Mouse (Mus musculus): Measurements from ENCODE around the gene Itga2. TPM values are rescaled to one million over a fixed set of nuclear protein-coding genes. Genes with fewer than 3 reads are reported as not detected.
A peak's percentile ranks its signal among the peaks of the same experiment; 100 is the strongest.

The Itga2 gene
- total RNA-seq, 2 experiments from 2014 or later = 0.43 to 2.3 TPM

DNA sequence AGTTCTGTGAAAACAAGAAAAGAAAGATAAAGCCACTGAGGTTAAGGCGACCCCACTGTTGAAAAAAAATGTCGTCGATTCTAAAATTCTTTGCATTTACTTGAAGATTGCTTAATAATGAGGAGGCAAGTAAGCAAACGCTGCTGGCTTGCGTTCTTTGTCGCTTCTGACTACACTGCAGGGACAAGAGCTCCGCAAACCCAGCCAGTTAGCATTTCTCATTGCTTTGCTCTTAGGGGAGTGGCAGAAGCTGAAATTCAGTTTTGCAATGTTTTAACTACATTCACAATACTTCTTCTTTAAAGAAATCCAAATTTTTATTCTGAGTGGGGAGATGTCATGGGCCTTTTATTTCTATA is 75.7 kb downstream of the Itga2 start:
- Histone ChIP-seq H3K4me3 (no peak overlapping the region), H3K27ac (peak overlapping the region; percentile 69)
- DNase-seq = no peak
- no peak for TF ChIP-seq CTCF (IDR thresholded peaks at IDR 0.05)
- intact Hi-C loops (cut with DNase I) = no loop called here

DNA sequence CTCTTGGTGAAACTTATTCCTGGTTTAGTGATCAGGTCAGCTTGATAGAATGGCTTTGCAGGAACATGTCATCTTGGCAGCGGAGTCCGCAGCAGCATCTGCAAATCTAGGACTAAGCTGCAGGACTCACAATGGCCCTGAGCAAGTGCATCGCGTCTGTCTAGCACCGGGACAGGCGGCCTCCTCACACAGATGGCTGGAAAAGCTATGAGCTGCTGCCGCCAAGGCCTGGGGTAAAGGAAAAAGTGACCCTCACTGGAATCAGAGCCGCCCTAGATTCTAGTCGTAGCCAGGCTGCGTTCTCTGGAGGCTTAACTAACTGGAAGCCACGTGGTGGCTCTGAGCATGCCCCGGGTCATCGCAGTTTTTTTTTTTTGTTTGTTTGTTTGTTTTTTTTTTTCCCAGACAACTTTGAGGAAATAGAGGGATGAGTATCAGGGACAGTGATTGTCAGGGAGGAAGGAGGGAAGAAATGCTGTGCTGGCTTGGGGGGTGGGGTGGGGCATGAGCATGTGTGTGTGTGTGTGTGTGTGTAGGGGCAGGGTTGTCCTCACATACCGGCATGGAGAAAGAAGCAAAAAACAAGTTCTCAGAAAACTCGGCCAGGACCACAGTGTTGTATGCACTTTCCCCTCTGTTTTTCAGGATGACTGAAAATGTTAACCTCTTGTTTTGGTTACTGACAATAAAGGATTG is 76.2 kb downstream of the Itga2 start:
- peak overlapping the region; percentile 42; the same call in 1 of the 2 replicates for H3K4me3 ChIP-seq
- peak overlapping the region; percentile 69 for H3K27ac ChIP-seq
- intact Hi-C loops (cut with DNase I) = no loop called here
- peak; percentile 71 for DNase-seq
- no peak for TF ChIP-seq CTCF (IDR thresholded peaks at IDR 0.05)

DNA sequence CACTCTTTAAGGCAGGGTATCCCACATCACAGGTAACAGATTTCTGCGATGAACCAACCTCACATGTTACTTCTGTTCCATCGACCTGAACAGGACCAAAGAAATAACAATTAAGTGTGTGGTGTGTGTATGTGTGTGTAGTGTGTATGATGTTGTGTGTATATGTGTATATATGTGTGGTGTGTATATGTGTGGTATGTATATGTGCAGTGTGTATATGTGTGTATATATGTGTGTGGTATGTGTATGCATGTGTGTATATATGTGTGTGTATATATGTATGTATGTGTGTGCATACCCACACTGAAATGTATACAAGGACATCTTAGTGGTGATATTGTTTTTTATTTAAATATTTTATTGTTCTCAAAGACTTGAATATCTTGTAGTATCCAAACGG is 77.5 kb downstream of the Itga2 start:
- Histone ChIP-seq H3K4me3 (no peak overlapping the region), H3K27ac (no peak overlapping the region)
- intact Hi-C loops (cut with DNase I) = no loop called here
- DNase-seq = no peak
- no peak for TF ChIP-seq CTCF (IDR thresholded peaks at IDR 0.05)

- intact Hi-C loops (cut with DNase I) = no loop called here
- Histone ChIP-seq H3K27ac (no peak overlapping the region), H3K4me3 (no peak overlapping the region)
- DNase-seq = no peak
- no peak for TF ChIP-seq CTCF (IDR thresholded peaks at IDR 0.05)
These were observed 77.9 kb downstream of the Itga2 start for GRCm38 (mm10) chr13:114854023-114854422.

DNA sequence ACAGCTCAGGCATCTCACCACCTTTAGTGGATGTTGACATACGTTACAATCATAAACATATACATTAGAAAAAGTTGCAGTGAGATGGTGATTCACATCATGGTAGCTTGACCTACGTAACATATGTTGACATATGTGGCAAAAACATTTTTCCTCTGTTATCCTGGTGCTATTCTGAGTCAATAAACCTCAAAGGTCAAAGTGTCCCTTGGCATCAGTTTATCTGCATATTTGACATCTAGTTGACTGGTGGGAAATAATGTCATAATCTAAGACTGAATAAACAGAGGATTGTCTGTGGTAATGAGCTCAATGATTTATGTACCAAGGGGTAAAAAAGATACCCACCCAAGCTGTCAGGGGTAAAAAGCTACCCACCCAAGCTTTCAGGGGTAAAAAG is 78.7 kb downstream of the Itga2 start:
- TF ChIP-seq CTCF (IDR thresholded peaks at IDR 0.05) = no peak
- no peak for DNase-seq
- intact Hi-C loops (cut with DNase I) = no loop called here
- no peak overlapping the region for H3K4me3 ChIP-seq
- no peak overlapping the region for H3K27ac ChIP-seq

GRCm38 (mm10) chr13:114852264-114853111 is 79.4 kb downstream of the Itga2 start:
- Histone ChIP-seq H3K4me3 (no peak overlapping the region), H3K27ac (no peak overlapping the region)
- no peak for DNase-seq
- intact Hi-C loops (cut with DNase I) = no loop called here
- TF ChIP-seq CTCF (IDR thresholded peaks at IDR 0.05) = no peak

GRCm38 (mm10) chr13:114848945-114849344 is 83.0 kb downstream of the Itga2 start:
- Histone ChIP-seq H3K27ac (no peak overlapping the region), H3K4me3 (no peak overlapping the region)
- no peak for DNase-seq
- TF ChIP-seq CTCF (IDR thresholded peaks at IDR 0.05) = no peak
- intact Hi-C loops (cut with DNase I) = no loop called here

DNA sequence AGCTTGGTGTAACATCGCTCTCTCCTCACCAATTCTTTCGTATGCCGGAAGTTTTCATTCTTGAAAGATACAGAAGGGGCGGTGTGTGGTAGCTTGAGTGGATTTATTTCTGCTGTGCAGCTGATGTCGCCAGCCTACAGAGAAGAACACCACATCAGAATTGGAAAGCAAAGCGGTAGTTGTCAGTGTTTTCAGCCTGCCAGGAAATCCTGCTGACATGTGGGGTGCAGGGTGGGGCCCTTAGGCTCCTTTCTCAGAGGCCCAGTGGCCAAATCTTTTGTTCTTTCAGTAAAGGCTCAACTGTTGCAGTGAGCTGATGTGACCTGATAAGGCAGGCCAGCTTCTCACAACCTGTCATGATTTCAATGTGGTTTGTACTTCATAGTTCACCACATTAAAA is 86.1 kb downstream of the Itga2 start:
- intact Hi-C loops (cut with DNase I) = no loop called here
- no peak for TF ChIP-seq CTCF (IDR thresholded peaks at IDR 0.05)
- Histone ChIP-seq H3K4me3 (no peak overlapping the region), H3K27ac (peak overlapping the region; percentile 20; the same call in 1 of the 2 replicates)
- no peak for DNase-seq

GRCm38 (mm10) chr13:114843318-114843717 is 88.6 kb downstream of the Itga2 start:
- intact Hi-C loops (cut with DNase I) = no loop called here
- DNase-seq = no peak
- no peak for TF ChIP-seq CTCF (IDR thresholded peaks at IDR 0.05)
- Histone ChIP-seq H3K4me3 (no peak overlapping the region), H3K27ac (no peak overlapping the region)

DNA sequence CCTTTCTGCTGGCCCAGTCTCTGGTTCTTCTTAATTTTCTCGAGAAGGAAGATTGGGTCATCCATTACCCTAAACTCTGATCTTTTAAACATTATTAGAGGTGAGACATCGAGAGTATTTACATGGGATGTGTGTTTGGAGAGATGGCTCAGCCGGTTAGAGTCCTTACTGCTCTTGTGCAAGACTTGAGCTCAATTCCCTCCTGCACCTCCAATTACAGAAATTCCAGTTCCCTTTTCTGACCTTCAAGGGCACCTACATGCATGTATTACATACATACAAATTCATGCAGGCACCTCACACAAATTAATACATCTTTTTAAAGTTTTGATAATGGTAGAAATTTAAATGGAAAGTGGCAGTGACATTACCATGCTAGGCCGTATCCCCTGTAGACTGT is 91.4 kb downstream of the Itga2 start:
- H3K27ac ChIP-seq = peak overlapping the region; percentile 63
- no peak for DNase-seq
- TF ChIP-seq CTCF (IDR thresholded peaks at IDR 0.05) = no peak
- no peak overlapping the region for H3K4me3 ChIP-seq
- intact Hi-C loops (cut with DNase I) = no loop called here

- intact Hi-C loops (cut with DNase I) = loop anchor here (5.0 to 10.0 kb wide), 2 partner anchors 58 to 96 kb away; partner anchors contain the start of gene Itga2
- no peak for TF ChIP-seq CTCF (IDR thresholded peaks at IDR 0.05)
- Histone ChIP-seq H3K27ac (peak overlapping the region; percentile 69), H3K4me3 (no peak overlapping the region)
- no peak for DNase-seq
These were observed 92.8 kb downstream of the Itga2 start for GRCm38 (mm10) chr13:114839098-114839497.

- intact Hi-C loops (cut with DNase I) = loop anchor here (5.0 to 10.0 kb wide), 2 partner anchors 59 to 96 kb away; partner anchors contain the start of gene Itga2
- no peak overlapping the region for H3K4me3 ChIP-seq
- peak overlapping the region; percentile 69 for H3K27ac ChIP-seq
- peak; percentile 66 for DNase-seq
- TF ChIP-seq CTCF (IDR thresholded peaks at IDR 0.05) = no peak
These were observed 93.3 kb downstream of the Itga2 start for GRCm38 (mm10) chr13:114838535-114838990.

GRCm38 (mm10) chr13:114837061-114837460 is 94.8 kb downstream of the Itga2 start:
- no peak overlapping the region for H3K4me3 ChIP-seq
- TF ChIP-seq CTCF (IDR thresholded peaks at IDR 0.05) = no peak
- no peak overlapping the region for H3K27ac ChIP-seq
- intact Hi-C loops (cut with DNase I) = loop anchor here (5.0 to 10.0 kb wide), 2 partner anchors 60 to 98 kb away; partner anchors contain the start of gene Itga2
- DNase-seq = no peak
